Mouse (Mus musculus) left cerebral cortex, postnatal 14 days (tissue): ENCODE data around the gene Ptpro. TPM values are rescaled to one million over a fixed set of nuclear protein-coding genes. Genes with fewer than 3 reads are reported as not detected.
"Not testable (repeated sequence)": the region's sequence is repeated elsewhere in the genome, so short reads cannot be mapped to it uniquely, and the experiment has no call there.

Experiments used
- DNase-seq, 2 experiments: peaks; one replicate each; pipeline ENCODE4 v3.0.0; 2021 to 2022; ENCODE audit warnings: low spot score in 2 of 2, mixed read lengths in 1 of 2
- intact Hi-C: fragments of 180-260 bp; cut with DNase I; formaldehyde crosslinking; loops from one replicate; pipeline ENCODE4 v1.15.1; 2025
- total RNA-seq, 2 experiments: library from RNA; stranded (reverse); gene quantifications; 2 replicates each; pipeline ENCODE4 v1.2.3; 2021

Gene Ptpro
- total RNA-seq, 2 experiments from 2014 or later = 46.8 to 51.6 TPM

- intact Hi-C loops = no loop called here
- DNase-seq = no peak
Measured at GRCm38 (mm10) chr6:137425500-137426432, 173.6 kb downstream of the Ptpro start.

GRCm38 (mm10) chr6:137433521-137434137 lies 181.5 kb downstream of the Ptpro start:
- intact Hi-C loops = no loop called here
- peak in 1 of 2 experiments; percentile 50 for DNase-seq

GRCm38 (mm10) chr6:137437486-137437885 lies 185.4 kb downstream of the Ptpro start:
- DNase-seq = no peak
- intact Hi-C loops = no loop called here

GRCm38 (mm10) chr6:137437902-137438580 lies 185.9 kb downstream of the Ptpro start:
- no peak for DNase-seq
- intact Hi-C loops = no loop called here

GRCm38 (mm10) chr6:137440559-137441486 lies 188.7 kb downstream of the Ptpro start:
- DNase-seq = peak; percentile 31 to 36
- intact Hi-C loops = no loop called here

GRCm38 (mm10) chr6:137443089-137443488 lies 191.0 kb downstream of the Ptpro start:
- DNase-seq = no peak
- intact Hi-C loops = no loop called here

GRCm38 (mm10) chr6:137446116-137446515 lies 194.0 kb downstream of the Ptpro start:
- intact Hi-C loops, DNase-seq: not testable (repeated sequence)

- DNase-seq = peak; percentile 53 to 66
- intact Hi-C loops = loop anchor here (2.0 to 5.0 kb wide), 2 partner anchors 192 to 269 kb away; no protein-coding TSS in a partner anchor
Measured at GRCm38 (mm10) chr6:137455537-137456041, 203.5 kb downstream of the Ptpro start.

GRCm38 (mm10) chr6:137456064-137456463 lies 203.9 kb downstream of the Ptpro start:
- intact Hi-C loops = loop anchor here (5.0 kb wide), 1 partner anchor 191 kb away; no protein-coding TSS in a partner anchor
- DNase-seq = no peak

- DNase-seq = no peak
- intact Hi-C loops = loop anchor here (5.0 kb wide), 1 partner anchor 190 kb away; no protein-coding TSS in a partner anchor
Measured at GRCm38 (mm10) chr6:137457210-137457609, 205.1 kb downstream of the Ptpro start.

GRCm38 (mm10) chr6:137458136-137458535 lies 206.0 kb downstream of the Ptpro start:
- intact Hi-C loops = loop anchor here (5.0 kb wide), 1 partner anchor 189 kb away; no protein-coding TSS in a partner anchor

GRCm38 (mm10) chr6:137463771-137464170 lies 211.7 kb downstream of the Ptpro start:
- no peak for DNase-seq
- intact Hi-C loops = no loop called here

More at GRCm38 (mm10) chr6:137458136-137458535, 206.0 kb downstream of the Ptpro start:
- no peak for DNase-seq

GRCm38 (mm10) chr6:137465253-137465652 lies 213.1 kb downstream of the Ptpro start:
- intact Hi-C loops = no loop called here
- peak in 1 of 2 experiments; percentile 25 for DNase-seq

- DNase-seq = no peak
- intact Hi-C loops = no loop called here
Measured at GRCm38 (mm10) chr6:137466256-137466655, 214.1 kb downstream of the Ptpro start.

GRCm38 (mm10) chr6:137467696-137468095 lies 215.6 kb downstream of the Ptpro start:
- no peak for DNase-seq
- intact Hi-C loops = no loop called here

GRCm38 (mm10) chr6:137469541-137469940 lies 217.4 kb downstream of the Ptpro start:
- intact Hi-C loops = no loop called here
- DNase-seq = no peak

GRCm38 (mm10) chr6:137470901-137471598 lies 218.9 kb downstream of the Ptpro start:
- intact Hi-C loops = no loop called here
- peak; percentile 90 to 94 for DNase-seq

- peak in 1 of 2 experiments; percentile 10 for DNase-seq
- intact Hi-C loops = no loop called here
Measured at GRCm38 (mm10) chr6:137472129-137472528, 220.0 kb downstream of the Ptpro start.
